Mouse (Mus musculus): ENCODE measurements around the gene Nepro.

- TF ChIP-seq CTCF (conservative IDR thresholded peaks at IDR 0.05; ENCODE audit: low read length) = no peak
- TF ChIP-seq POU5F1 (IDR thresholded peaks at IDR 0.05; ENCODE audit: borderline replicate concordance, low read length) = no peak
- 0 out of 2 replicates have a peak, but pooled peaks have one; percentile 34 for TF ChIP-seq NANOG (IDR thresholded peaks at IDR 0.05; ENCODE audit: borderline replicate concordance, low read length)
Measured at GRCm38 (mm10) chr16:44679503-44679971, 44.6 kb upstream of the Nepro start.

Measured in E14TG2a.4 (cell line).